Mouse (Mus musculus): ENCODE measurements around the gene Ankrd13b.

Gene Ankrd13b

GRCm38 (mm10) chr11:77508068-77509021 is 18.9 kb upstream of the Ankrd13b start:
- DNase-seq, result peak; percentile 98

GRCm38 (mm10) chr11:77507426-77507825 is 17.9 kb upstream of the Ankrd13b start:
- DNase-seq, result peak; percentile 90

- peak; percentile 91 for DNase-seq
Observed at GRCm38 (mm10) chr11:77506941-77507340, 17.5 kb upstream of the Ankrd13b start.

- peak; percentile 92 for DNase-seq
Observed at GRCm38 (mm10) chr11:77506273-77506672, 16.8 kb upstream of the Ankrd13b start.

GRCm38 (mm10) chr11:77505291-77505980 is 16.0 kb upstream of the Ankrd13b start:
- peak; percentile 93 for DNase-seq

- DNase-seq, result peak; percentile 90
Observed at GRCm38 (mm10) chr11:77504377-77504776, 14.9 kb upstream of the Ankrd13b start.

- peak; percentile 97 for DNase-seq
Observed at GRCm38 (mm10) chr11:77503511-77503910, 14.0 kb upstream of the Ankrd13b start.

GRCm38 (mm10) chr11:77502481-77502880 is 13.0 kb upstream of the Ankrd13b start:
- peak; percentile 91 for DNase-seq

GRCm38 (mm10) chr11:77501971-77502370 is 12.5 kb upstream of the Ankrd13b start:
- no peak for DNase-seq

- DNase-seq, result peak; percentile 97
Observed at GRCm38 (mm10) chr11:77501392-77501791, 11.9 kb upstream of the Ankrd13b start.

GRCm38 (mm10) chr11:77500361-77501325 is 11.2 kb upstream of the Ankrd13b start:
- DNase-seq, result peak; percentile 92

GRCm38 (mm10) chr11:77499354-77499753 is 9.9 kb upstream of the Ankrd13b start:
- DNase-seq, result peak; percentile 92

- DNase-seq, result peak; percentile 93
Observed at GRCm38 (mm10) chr11:77498261-77499139, 9.0 kb upstream of the Ankrd13b start.

- peak; percentile 98 for DNase-seq
Observed at GRCm38 (mm10) chr11:77497851-77498250, 8.4 kb upstream of the Ankrd13b start.

GRCm38 (mm10) chr11:77497341-77497756 is 7.9 kb upstream of the Ankrd13b start:
- peak; percentile 99 for DNase-seq

GRCm38 (mm10) chr11:77495507-77495906 is 6.0 kb upstream of the Ankrd13b start:
- peak; percentile 88 for DNase-seq

- peak; percentile 90 for DNase-seq
Observed at GRCm38 (mm10) chr11:77494782-77495181, 5.3 kb upstream of the Ankrd13b start.

GRCm38 (mm10) chr11:77494344-77494676 is 4.8 kb upstream of the Ankrd13b start:
- no peak for DNase-seq

GRCm38 (mm10) chr11:77493512-77494343 is 4.2 kb upstream of the Ankrd13b start, which contains the start of gene Git1:
Gene Git1, plus strand, starts transcription at chr11:77493562.
- DNase-seq, result peak; percentile 97

- DNase-seq, result peak; percentile 99
Observed at GRCm38 (mm10) chr11:77492911-77493332, 3.4 kb upstream of the Ankrd13b start.

Data from heart, adult 11 months (tissue).